Mouse (Mus musculus) induced T-regulatory cell, adult 2 months (primary cell): ENCODE results near the gene A830031A19Rik.

Experiments used
- DNase-seq: peaks from one replicate; pipeline ENCODE4 v3.0.0-alpha.2; 2012; ENCODE audit warnings: low read depth

The A830031A19Rik gene

DNA sequence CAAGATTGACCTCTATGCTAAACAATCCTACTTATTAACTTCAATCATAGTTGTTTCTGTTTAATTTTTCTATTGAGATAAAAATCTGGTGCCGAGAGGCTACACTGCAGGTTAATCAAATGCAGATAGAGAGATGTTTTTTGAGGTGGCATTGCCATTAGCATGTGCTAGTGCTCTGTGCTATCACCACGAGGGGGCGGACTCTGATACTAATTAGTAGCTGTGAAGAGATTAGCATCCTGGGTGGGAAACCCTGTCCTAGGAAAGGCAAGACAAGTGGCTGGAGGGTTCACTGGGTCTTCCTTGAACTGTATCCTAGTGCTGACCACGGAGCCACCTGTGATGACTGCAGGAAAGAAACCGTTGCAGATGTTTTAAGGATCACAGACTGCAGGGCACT, 66.6 kb downstream of the A830031A19Rik start:
- DNase-seq: peak; percentile 10

DNA sequence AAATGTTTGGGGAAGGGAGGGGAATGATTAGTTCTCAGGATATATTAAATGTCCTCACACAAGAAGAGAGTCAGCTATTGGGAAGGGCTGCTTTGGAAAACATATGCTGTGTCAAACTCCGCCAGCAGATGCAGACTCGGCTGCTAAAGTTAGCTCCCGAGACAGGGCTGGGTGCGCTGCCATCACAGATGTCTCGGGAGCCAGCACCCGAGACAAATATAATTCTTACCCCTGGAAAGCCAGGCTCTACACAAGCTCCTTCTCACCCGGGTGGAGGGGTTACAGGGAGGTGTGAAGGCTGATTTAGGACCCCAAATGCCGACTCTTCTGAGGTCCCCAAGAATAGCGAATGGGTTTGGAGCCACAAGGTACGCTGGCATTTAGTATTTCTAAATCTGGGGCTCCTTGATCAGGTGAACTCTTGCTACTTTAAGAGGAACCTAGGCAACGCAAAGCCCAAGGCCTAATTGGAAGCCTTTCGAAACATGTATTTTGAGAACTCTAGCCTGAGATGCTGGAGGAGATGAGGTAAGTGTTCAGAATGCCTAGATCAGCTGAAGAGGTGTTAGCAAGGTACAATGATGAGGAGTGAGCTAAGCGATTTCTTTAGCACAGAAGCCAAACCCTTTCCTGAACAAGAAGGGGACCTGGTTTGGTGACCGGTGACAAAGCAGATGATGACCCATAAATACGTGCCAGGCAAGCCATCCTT, 69.3 kb downstream of the A830031A19Rik start:
- no peak for DNase-seq

DNA sequence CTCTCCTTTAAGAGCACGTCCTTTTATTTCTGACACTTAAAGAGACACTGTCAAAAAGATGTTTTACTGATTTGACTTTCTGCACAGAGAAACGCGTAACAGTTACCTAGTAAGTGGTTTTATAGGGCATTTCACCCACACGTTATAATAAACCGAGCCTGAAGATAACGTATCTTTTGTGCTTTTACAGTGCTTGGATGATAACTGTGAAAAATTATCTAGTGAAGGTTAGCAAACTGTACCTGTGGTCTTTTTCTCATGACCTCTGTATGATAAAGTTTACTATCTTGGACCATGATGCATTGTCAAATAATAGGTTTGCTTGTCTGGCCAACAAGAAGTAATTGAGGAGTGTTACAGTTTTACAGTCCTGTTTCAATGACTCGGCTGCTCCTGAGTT, 74.2 kb downstream of the A830031A19Rik start:
- DNase-seq: no peak
